Mouse (Mus musculus) hindbrain, embryonic 11.5 days (tissue): ENCODE data around the gene Mmp11. TPM values are rescaled to one million over a fixed set of nuclear protein-coding genes. Genes with fewer than 3 reads are reported as not detected.

Experiments
- ATAC-seq: fragments of 200-750 bp; cut with Nextera tagmentation; 2 replicates; pipeline ENCODE4 v1.8.0; 2017; ENCODE audit warnings: mild to moderate bottlenecking, moderate TSS enrichment, moderate library complexity; ENCODE audit not compliant: low FRiP score
- DNase-seq: peaks from one replicate; pipeline ENCODE4 v3.0.0-alpha.2; 2015; ENCODE audit warnings: low spot score
- H3K27ac ChIP-seq: fragments of 300-500 bp; sonication (generic); 2 replicates; pipeline ENCODE4 v1.5.1; 2014; ENCODE audit warnings: mild to moderate bottlenecking, low read depth, low read length
- H3K27me3 ChIP-seq: fragments of 300-500 bp; sonication (generic); 2 replicates; pipeline ENCODE4 v1.6.1; 2014; ENCODE audit warnings: mild to moderate bottlenecking, low read length, moderate library complexity, mixed read lengths; ENCODE audit not compliant: control insufficient read depth, insufficient read depth
- H3K36me3 ChIP-seq: fragments of 300-500 bp; sonication (generic); 2 replicates; pipeline ENCODE4 v1.6.1; 2014; ENCODE audit warnings: mild to moderate bottlenecking, low read length, moderate library complexity, mixed read lengths; ENCODE audit not compliant: control insufficient read depth, insufficient read depth
- H3K4me1 ChIP-seq: fragments of 300-500 bp; sonication (generic); replicated peaks from 2 replicates; pipeline ENCODE4 v1.6.1; 2014; ENCODE audit warnings: low read length, mixed read lengths; ENCODE audit not compliant: control insufficient read depth, insufficient read depth
- H3K4me2 ChIP-seq: fragments of 300-500 bp; sonication (generic); replicated peaks from 2 replicates; pipeline ENCODE4 v1.6.1; 2014; ENCODE audit warnings: mild to moderate bottlenecking, low read depth, low read length
- H3K4me3 ChIP-seq: fragments of 300-500 bp; sonication (generic); 2 replicates; pipeline ENCODE4 v1.5.1; 2014; ENCODE audit warnings: low read depth, low read length
- H3K9ac ChIP-seq: fragments of 300-500 bp; sonication (generic); 2 replicates; pipeline ENCODE4 v1.6.1; 2014; ENCODE audit warnings: low read depth, low read length
- H3K9me3 ChIP-seq: fragments of 300-500 bp; sonication (generic); 2 replicates; pipeline ENCODE4 v1.6.1; 2016; ENCODE audit warnings: low read length; ENCODE audit not compliant: control insufficient read depth
- WGBS: fragments of 180-500 bp; shearing (Covaris S2); extraction: QIAGEN DNeasy Blood & Tissue Kit; methylation state at CpG from one replicate; pipeline ENCODE4 v1.1.7; 2014; 5-methylcytosine and 5-hydroxymethylcytosine counted together
- polyA plus RNA-seq: library from polyadenylated mRNA; unstranded; fragments of >200 nt; fragmentation: Nextera tagmentation; extraction: Ambion mirVana; gene quantifications from 2 replicates; pipeline ENCODE4 v1.2.1, GENCODE M21; 2014

The Mmp11 gene
- polyA plus RNA-seq, 1 experiment from 2014 or later, result 36.1 TPM

DNA sequence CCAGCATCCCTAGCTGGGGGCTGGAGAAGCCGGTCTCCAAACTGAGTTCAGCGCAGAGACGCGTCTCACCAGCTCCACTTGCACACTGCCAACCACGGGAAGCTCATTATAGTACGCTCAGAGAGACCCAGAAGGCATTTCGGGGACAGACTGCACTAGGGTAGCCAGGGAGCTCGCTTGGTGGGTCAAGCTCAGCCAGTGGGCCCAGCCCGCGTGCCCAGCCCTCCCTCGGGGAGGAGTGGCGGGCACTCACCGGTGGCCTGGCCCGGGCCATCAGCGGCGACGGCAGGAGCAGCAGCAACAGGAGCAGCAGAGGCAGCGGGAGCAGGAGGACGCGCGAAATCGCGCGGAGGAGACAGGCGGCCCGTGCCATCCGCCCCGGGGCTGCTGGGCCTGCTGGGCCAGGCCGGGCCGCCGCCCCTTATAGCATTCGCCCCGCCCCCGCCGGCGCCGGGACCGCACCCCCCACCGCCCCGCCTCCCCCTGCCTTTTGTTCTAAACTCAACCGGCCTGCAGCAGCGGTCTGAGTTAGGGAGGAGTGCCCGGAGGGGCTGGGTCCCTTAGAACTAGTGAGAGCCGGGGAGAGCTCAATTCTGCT is 4.1 kb downstream of the Mmp11 start:
- Histone ChIP-seq H3K27me3 (peaks cover 31% of the 10 kb centered on the region), H3K4me3 (peak overlapping the region; percentile 54), H3K9me3 (no peaks in the 10 kb centered on the region), H3K4me1 (peaks cover 10% of the 10 kb centered on the region), H3K36me3 (no peaks in the 10 kb centered on the region), H3K9ac (peak overlapping the region; percentile 88), H3K27ac (no peak overlapping the region), H3K4me2 (peak overlapping the region; percentile 93)
- DNase-seq, result peak; percentile 77
- WGBS, result 2% methylated on average over 39 of the region's 44 CpGs
- peak; percentile 63 for ATAC-seq

DNA sequence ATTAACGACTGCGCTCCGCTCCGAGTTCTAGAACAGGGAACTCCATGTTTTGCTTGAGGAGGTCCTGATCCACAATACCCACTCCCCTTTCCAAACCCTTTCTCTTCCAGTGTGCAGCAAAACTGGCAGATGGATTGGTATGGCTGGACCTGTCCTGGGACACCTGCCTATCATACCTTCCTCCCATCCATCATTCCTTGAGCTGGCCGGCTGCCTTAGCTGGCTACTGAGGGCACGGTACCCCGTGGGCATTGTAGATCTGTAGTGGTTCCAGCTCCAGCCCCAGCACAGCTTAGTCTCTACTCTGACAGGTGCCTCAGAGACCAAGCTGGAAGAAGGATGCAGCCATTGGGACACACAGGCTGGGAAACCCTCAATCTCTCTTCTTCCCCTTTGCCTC is 5.0 kb downstream of the Mmp11 start:
- DNase-seq (no peak), ATAC-seq (no peak)
- peak overlapping the region; percentile 88 for H3K9ac ChIP-seq
- peaks cover 24% of the 10 kb centered on the region for H3K27me3 ChIP-seq
- peaks cover 10% of the 10 kb centered on the region for H3K4me1 ChIP-seq
- no peaks in the 10 kb centered on the region for H3K9me3 ChIP-seq
- H3K4me3 ChIP-seq, result peak overlapping the region; percentile 54
- no peaks in the 10 kb centered on the region for H3K36me3 ChIP-seq
- WGBS, result 31% methylated on average over 7 of the region's 7 CpGs
- H3K27ac ChIP-seq, result no peak overlapping the region
- H3K4me2 ChIP-seq, result peak overlapping the region; percentile 93

DNA sequence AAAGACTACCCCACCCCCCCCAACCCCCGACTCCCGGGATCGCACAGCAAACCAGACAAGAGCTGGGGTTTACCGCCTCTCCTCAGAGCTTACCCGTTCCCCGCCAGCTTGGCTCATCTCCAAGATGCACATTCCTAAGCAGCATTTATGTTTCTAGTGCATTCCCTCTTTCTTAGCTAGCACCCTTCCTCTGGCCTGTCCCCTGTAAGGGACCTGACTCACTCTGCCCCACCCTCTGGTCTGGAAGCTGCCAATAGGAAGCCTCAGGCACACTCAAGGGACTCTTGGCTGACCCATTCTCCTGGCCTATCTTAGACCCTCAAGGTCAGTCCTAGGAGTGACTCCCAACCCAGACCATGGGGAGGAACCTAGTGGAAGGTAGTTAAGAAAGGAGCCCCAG is 6.0 kb downstream of the Mmp11 start:
- WGBS, result 32% methylated on average over 6 of the region's 6 CpGs
- Histone ChIP-seq H3K36me3 (no peaks in the 10 kb centered on the region), H3K4me1 (peaks cover 6% of the 10 kb centered on the region), H3K4me3 (no peak overlapping the region), H3K27me3 (peaks cover 20% of the 10 kb centered on the region), H3K9ac (no peak overlapping the region), H3K4me2 (no peak overlapping the region), H3K27ac (no peak overlapping the region), H3K9me3 (no peaks in the 10 kb centered on the region)
- DNase-seq (no peak), ATAC-seq (no peak)

DNA sequence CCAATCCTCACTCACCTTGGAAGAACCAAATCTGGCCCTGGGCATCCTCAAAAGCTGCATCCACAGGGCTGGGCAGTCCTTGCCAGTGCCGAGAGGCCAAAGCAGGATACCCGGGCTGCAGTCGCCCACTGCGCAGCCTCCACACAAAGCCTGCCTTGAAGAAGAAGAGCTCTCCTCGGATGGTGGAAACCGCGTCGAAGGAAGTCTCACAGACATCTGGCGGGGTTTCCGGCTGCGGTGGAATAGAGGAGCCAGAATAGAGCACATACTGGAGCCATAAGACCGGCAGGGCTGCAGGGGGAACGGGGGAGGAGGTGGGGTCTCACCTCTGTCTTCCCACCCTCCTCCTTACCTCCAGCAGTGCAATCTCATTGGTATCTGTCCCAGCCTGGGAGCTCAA is 9.9 kb downstream of the Mmp11 start:
- H3K9me3 ChIP-seq, result no peaks in the 10 kb centered on the region
- 77% methylated on average over 13 of the region's 13 CpGs for WGBS
- no peak for DNase-seq
- peaks cover 9% of the 10 kb centered on the region for H3K27me3 ChIP-seq
- no peak for ATAC-seq
- no peaks in the 10 kb centered on the region for H3K36me3 ChIP-seq
- no peak overlapping the region for H3K4me2 ChIP-seq
- H3K9ac ChIP-seq, result no peak overlapping the region
- no peaks in the 10 kb centered on the region for H3K4me1 ChIP-seq
- H3K4me3 ChIP-seq, result no peak overlapping the region
- H3K27ac ChIP-seq, result no peak overlapping the region

DNA sequence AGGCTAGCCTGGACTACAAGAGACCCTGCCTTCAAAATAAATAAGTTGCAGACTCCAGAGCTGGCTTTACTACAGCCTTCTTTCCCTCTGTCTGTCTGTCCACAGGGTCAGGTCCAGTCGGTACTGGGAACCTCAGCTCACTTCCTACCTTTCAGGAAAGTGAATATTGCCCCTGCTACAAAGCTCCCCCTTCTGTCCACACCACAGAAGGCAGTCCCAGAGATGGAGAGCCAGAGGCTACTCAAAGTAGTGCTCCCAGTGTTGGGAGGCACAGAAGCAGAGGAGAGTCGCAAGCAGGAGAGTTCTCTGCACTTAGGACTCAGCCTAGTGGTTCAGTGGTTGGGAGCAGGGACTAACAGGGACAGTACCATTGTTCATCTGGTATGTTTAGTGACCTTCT is 12.0 kb downstream of the Mmp11 start:
- DNase-seq, result no peak
- WGBS, result 74% methylated on average over 2 of the region's 2 CpGs
- Histone ChIP-seq H3K9me3 (no peaks in the 10 kb centered on the region), H3K4me2 (no peak overlapping the region), H3K9ac (no peak overlapping the region), H3K4me3 (no peak overlapping the region), H3K4me1 (no peaks in the 10 kb centered on the region), H3K27me3 (no peaks in the 10 kb centered on the region), H3K36me3 (no peaks in the 10 kb centered on the region), H3K27ac (no peak overlapping the region)
- ATAC-seq, result no peak

DNA sequence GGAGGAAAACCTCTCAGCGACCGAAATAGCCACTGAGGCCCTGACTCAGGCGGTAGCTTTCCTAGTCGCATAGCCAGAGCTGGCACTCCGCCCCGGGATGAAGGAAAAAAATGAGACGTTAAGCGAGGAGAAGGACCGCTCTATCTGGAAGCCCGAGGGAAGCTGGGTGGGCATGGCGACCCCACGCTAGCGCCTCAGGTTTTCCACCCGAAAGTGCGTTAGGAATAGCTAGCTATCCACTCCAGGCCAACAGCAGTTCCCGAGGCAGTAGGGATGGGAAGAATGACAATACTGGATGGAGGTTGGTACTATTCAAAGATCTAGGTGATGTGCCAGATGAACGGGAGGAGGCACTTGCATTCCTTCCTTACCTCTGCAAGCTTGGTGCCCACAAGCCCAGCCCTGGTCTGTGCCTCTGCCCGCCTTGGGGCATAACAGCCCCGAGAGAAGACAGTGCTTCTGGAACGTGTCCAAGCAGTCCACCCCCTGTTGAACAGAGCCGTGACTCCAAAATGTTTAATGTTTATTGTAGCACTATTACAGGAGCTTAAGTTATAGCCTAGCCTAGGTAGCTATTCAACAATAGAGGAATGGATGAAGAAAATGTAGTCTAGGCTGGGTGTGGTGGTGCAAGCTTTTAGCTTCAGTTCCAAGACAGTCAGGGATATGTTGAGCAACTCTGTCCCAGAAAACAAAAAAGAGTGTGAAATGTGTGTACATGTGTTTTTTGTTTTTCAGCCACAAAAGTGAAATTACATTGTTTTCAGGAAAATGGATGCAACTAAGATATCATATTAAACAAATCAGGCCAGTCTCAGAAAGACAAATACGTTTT is 14.4 kb downstream of the Mmp11 start:
- Histone ChIP-seq H3K9ac (peak overlapping the region; percentile 95), H3K4me2 (peak overlapping the region; percentile 70), H3K27me3 (no peaks in the 10 kb centered on the region), H3K9me3 (no peaks in the 10 kb centered on the region), H3K27ac (peak overlapping the region; percentile 94), H3K4me1 (no peaks in the 10 kb centered on the region), H3K4me3 (peak overlapping the region; percentile 81), H3K36me3 (no peaks in the 10 kb centered on the region)
- WGBS, result 6% methylated on average over 22 of the region's 22 CpGs
- DNase-seq, result no peak
- peak; percentile 20; the same call in 1 of the 2 replicates for ATAC-seq

DNA sequence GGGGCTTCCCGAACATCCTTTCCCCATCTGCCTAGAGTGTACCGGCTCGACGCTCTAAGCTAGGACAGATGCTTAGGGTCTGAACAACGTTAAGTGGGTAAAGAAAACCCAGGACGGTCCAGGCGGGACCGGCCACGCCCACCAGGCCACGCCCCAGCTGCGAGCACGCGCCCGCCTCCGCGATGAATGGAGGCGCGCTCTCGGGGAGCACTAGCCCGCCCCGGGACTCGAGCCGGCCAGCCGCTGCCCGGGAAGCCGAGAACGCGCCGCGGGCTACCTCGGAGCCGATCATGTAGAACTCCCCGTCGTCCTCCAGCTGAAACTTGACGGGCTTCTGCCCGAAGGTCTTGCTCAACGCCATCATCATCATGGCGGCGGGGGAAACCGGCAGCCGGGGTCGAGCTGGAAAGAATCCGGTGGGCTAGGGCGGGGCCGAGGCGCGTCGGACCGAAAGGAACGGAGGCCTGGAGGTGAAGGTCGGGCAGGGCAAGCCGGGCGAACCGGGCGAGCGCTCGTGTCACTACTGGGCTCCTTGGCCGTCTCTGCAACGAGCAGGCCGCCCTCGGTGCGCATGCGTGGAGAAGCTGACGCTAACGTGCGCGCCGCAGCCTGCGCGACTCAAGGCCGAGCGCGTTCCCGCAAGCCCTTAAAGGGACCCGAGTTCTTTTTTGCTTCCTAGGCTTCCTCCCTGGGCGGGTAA is 15.1 kb downstream of the Mmp11 start, which contains the start of gene Smarcb1:
Gene Smarcb1, minus strand, starts transcription at position 592 of the 700 bp plus-strand sequence.
- under 1% methylated on average over 75 of the region's 76 CpGs for WGBS
- DNase-seq (peak; percentile 99), ATAC-seq (peak; percentile 89)
- no peaks in the 10 kb centered on the region for H3K36me3 ChIP-seq
- H3K27ac ChIP-seq, result peak within 1 kb of the TSS; percentile 94
- H3K9me3 ChIP-seq, result no peaks in the 10 kb centered on the region
- H3K9ac ChIP-seq, result peak within 1 kb of the TSS; percentile 95
- no peaks in the 10 kb centered on the region for H3K27me3 ChIP-seq
- peak within 1 kb of the TSS; percentile 81 for H3K4me3 ChIP-seq
- H3K4me2 ChIP-seq, result peak within 1 kb of the TSS; percentile 70
- H3K4me1 ChIP-seq, result no peaks in the 10 kb centered on the region

DNA sequence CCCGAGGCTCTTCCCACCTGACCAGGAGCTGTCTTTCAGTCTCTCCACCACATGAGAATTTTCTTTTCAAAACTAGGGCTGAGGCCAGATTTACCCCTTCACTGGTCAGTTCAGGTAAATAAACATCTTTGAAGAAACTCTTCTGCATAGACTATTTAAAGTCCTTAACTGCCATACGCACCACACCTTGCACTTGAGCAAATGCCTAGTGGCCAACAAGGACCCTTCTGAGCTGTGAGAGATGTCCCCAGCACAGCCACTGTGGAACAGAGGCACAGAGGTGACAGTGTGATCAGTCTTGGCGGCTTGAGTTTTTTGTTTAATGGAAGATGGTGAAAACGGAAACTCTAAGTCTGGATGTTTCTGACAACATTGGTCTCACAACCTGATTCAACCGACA is 17.3 kb downstream of the Mmp11 start:
- H3K9ac ChIP-seq, result no peak overlapping the region
- no peak overlapping the region for H3K4me2 ChIP-seq
- H3K27ac ChIP-seq, result no peak overlapping the region
- no peaks in the 10 kb centered on the region for H3K9me3 ChIP-seq
- 85% methylated on average over 5 of the region's 5 CpGs for WGBS
- H3K36me3 ChIP-seq, result no peaks in the 10 kb centered on the region
- DNase-seq (no peak), ATAC-seq (no peak)
- no peaks in the 10 kb centered on the region for H3K4me1 ChIP-seq
- H3K4me3 ChIP-seq, result no peak overlapping the region
- no peaks in the 10 kb centered on the region for H3K27me3 ChIP-seq
